Mouse (Mus musculus): ENCODE measurements at regions not wholly inside any gene's neighbourhood (a gene's known extent, or its start where the extent isn't known, plus 50 kb on each side); places are given as distances from the start of the nearest gene placed in this dataset.

- H3K4me3 ChIP-seq (replicated peaks), result no peak overlapping the region
- no peaks in the 10 kb centered on the region for H3K36me3 ChIP-seq (replicated peaks; ENCODE audit: low read length)
- H3K9me3 ChIP-seq, result peaks cover 10% of the 10 kb centered on the region
- TF ChIP-seq FLI1 (IDR thresholded peaks at IDR 0.05; ENCODE audit: low read length) (no peak), GATA1 (IDR thresholded peaks at IDR 0.05; ENCODE audit: borderline replicate concordance, low read length) (no peak)
- peaks cover 29% of the 10 kb centered on the region for H3K4me1 ChIP-seq
- peaks cover 60% of the 10 kb centered on the region for H3K27me3 ChIP-seq (replicated peaks)
Measured at GRCm38 (mm10) chr17:45896922-45897302, 135.3 kb downstream of the Vegfa start.

- TF ChIP-seq FLI1 (IDR thresholded peaks at IDR 0.05; ENCODE audit: low read length) (no peak), GATA1 (IDR thresholded peaks at IDR 0.05; ENCODE audit: borderline replicate concordance, low read length) (no peak)
- H3K36me3 ChIP-seq (replicated peaks; ENCODE audit: low read length), result no peaks in the 10 kb centered on the region
- H3K4me1 ChIP-seq, result peaks cover 29% of the 10 kb centered on the region
- H3K9me3 ChIP-seq, result peaks cover 9% of the 10 kb centered on the region
- H3K4me3 ChIP-seq (replicated peaks), result no peak overlapping the region
- peaks cover 64% of the 10 kb centered on the region for H3K27me3 ChIP-seq (replicated peaks)
Measured at GRCm38 (mm10) chr17:45896142-45896921, 135.8 kb downstream of the Vegfa start.

GRCm38 (mm10) chr17:45894166-45894565, 138.0 kb downstream of the Vegfa start:
- Histone ChIP-seq H3K36me3 (replicated peaks; ENCODE audit: low read length) (no peaks in the 10 kb centered on the region), H3K27me3 (replicated peaks) (peaks cover 69% of the 10 kb centered on the region), H3K9me3 (peaks cover 14% of the 10 kb centered on the region), H3K4me3 (replicated peaks) (no peak overlapping the region), H3K4me1 (peaks cover 33% of the 10 kb centered on the region)
- no peak for TF ChIP-seq FLI1 (IDR thresholded peaks at IDR 0.05; ENCODE audit: low read length)

- TF ChIP-seq FLI1 (IDR thresholded peaks at IDR 0.05; ENCODE audit: low read length), result no peak
- TF ChIP-seq GATA1 (IDR thresholded peaks at IDR 0.05; ENCODE audit: borderline replicate concordance, low read length), result no peak
- Histone ChIP-seq H3K4me1 (peaks cover 33% of the 10 kb centered on the region), H3K9me3 (peaks cover 12% of the 10 kb centered on the region), H3K36me3 (replicated peaks; ENCODE audit: low read length) (no peaks in the 10 kb centered on the region), H3K4me3 (replicated peaks) (no peak overlapping the region), H3K27me3 (replicated peaks) (peaks cover 68% of the 10 kb centered on the region)
Measured at GRCm38 (mm10) chr17:45893698-45894097, 138.5 kb downstream of the Vegfa start.

GRCm38 (mm10) chr17:45893094-45893493, 139.1 kb downstream of the Vegfa start:
- H3K9me3 ChIP-seq, result peaks cover 12% of the 10 kb centered on the region; the same call in 1 of the 2 replicates
- no peaks in the 10 kb centered on the region for H3K36me3 ChIP-seq (replicated peaks; ENCODE audit: low read length)
- peaks cover 69% of the 10 kb centered on the region for H3K27me3 ChIP-seq (replicated peaks)
- peaks cover 33% of the 10 kb centered on the region for H3K4me1 ChIP-seq
- no peak overlapping the region for H3K4me3 ChIP-seq (replicated peaks)
- TF ChIP-seq GATA1 (IDR thresholded peaks at IDR 0.05; ENCODE audit: borderline replicate concordance, low read length) (no peak), FLI1 (IDR thresholded peaks at IDR 0.05; ENCODE audit: low read length) (no peak)

- Histone ChIP-seq H3K4me1 (peaks cover 22% of the 10 kb centered on the region), H3K36me3 (replicated peaks; ENCODE audit: low read length) (no peaks in the 10 kb centered on the region), H3K4me3 (replicated peaks) (no peak overlapping the region), H3K9me3 (0 out of 2 replicates have a peak, but pooled peaks cover 8% of the 10 kb centered on the region), H3K27me3 (replicated peaks) (peaks cover 84% of the 10 kb centered on the region)
- TF ChIP-seq GATA1 (IDR thresholded peaks at IDR 0.05; ENCODE audit: borderline replicate concordance, low read length) (no peak), FLI1 (IDR thresholded peaks at IDR 0.05; ENCODE audit: low read length) (no peak)
Measured at GRCm38 (mm10) chr17:45889451-45889850, 142.7 kb downstream of the Vegfa start.

- H3K4me1 ChIP-seq, result peaks cover 18% of the 10 kb centered on the region
- TF ChIP-seq FLI1 (IDR thresholded peaks at IDR 0.05; ENCODE audit: low read length), result no peak
- TF ChIP-seq GATA1 (IDR thresholded peaks at IDR 0.05; ENCODE audit: borderline replicate concordance, low read length), result no peak
- peaks cover 88% of the 10 kb centered on the region for H3K27me3 ChIP-seq (replicated peaks)
- H3K36me3 ChIP-seq (replicated peaks; ENCODE audit: low read length), result no peaks in the 10 kb centered on the region
- H3K4me3 ChIP-seq (replicated peaks), result no peak overlapping the region
- H3K9me3 ChIP-seq, result 0 out of 2 replicates have a peak, but pooled peaks cover 8% of the 10 kb centered on the region
Measured at GRCm38 (mm10) chr17:45889051-45889450, 143.1 kb downstream of the Vegfa start.

GRCm38 (mm10) chr17:45886420-45887049, 145.6 kb downstream of the Vegfa start:
- Histone ChIP-seq H3K36me3 (replicated peaks; ENCODE audit: low read length) (no peaks in the 10 kb centered on the region), H3K9me3 (0 out of 2 replicates have a peak, but pooled peaks cover 8% of the 10 kb centered on the region), H3K27me3 (replicated peaks) (peaks cover 92% of the 10 kb centered on the region), H3K4me3 (replicated peaks) (no peak overlapping the region), H3K4me1 (peaks cover 16% of the 10 kb centered on the region)
- no peak for TF ChIP-seq FLI1 (IDR thresholded peaks at IDR 0.05; ENCODE audit: low read length)
- TF ChIP-seq GATA1 (IDR thresholded peaks at IDR 0.05; ENCODE audit: borderline replicate concordance, low read length), result no peak

- H3K36me3 ChIP-seq (replicated peaks; ENCODE audit: low read length), result no peaks in the 10 kb centered on the region
- H3K9me3 ChIP-seq, result 0 out of 2 replicates have a peak, but pooled peaks cover 8% of the 10 kb centered on the region
- TF ChIP-seq FLI1 (IDR thresholded peaks at IDR 0.05; ENCODE audit: low read length), result no peak
- TF ChIP-seq GATA1 (IDR thresholded peaks at IDR 0.05; ENCODE audit: borderline replicate concordance, low read length), result no peak
- no peak overlapping the region for H3K4me3 ChIP-seq (replicated peaks)
- H3K4me1 ChIP-seq, result peaks cover 16% of the 10 kb centered on the region
- H3K27me3 ChIP-seq (replicated peaks), result peaks cover 91% of the 10 kb centered on the region
Measured at GRCm38 (mm10) chr17:45885461-45886336, 146.5 kb downstream of the Vegfa start.
